Mouse (Mus musculus): Measurements from ENCODE around the gene Mgll. TPM values are rescaled to one million over a fixed set of nuclear protein-coding genes. Genes with fewer than 3 reads are reported as not detected.
A peak's percentile ranks its signal among the peaks of the same experiment; 100 is the strongest.

Mgll gene
- total RNA-seq, 4 experiments from 2014 or later, result 162 to 167 (median 167) TPM

GRCm38 (mm10) chr6:88793872-88794271, 69.7 kb downstream of the Mgll start:
- DNase-seq (ENCODE audit: low spot score in 2 of 2), result no peak

DNA sequence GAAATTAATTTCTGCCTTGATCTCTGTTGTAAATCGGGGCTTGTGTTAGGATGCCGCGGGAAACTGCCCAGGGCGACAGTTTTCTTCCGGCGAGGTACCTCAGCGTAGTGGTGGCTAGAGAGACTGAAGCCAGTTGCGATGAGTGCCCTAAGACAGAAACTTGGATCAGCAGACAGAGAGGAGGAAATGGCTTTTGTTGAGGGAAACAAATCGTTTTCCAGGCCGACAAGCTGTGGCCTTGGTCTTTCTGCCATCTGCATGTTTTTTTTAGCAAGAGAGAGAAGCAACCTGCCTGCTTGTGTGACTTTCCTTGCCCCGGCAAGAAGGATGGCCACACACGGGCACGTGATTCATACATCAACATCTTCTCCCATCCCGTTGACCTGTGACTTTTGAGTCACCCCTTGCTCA, 70.4 kb downstream of the Mgll start:
- no peak for DNase-seq (ENCODE audit: low spot score in 2 of 2)

GRCm38 (mm10) chr6:88800191-88800590, 76.0 kb downstream of the Mgll start:
- DNase-seq (ENCODE audit: low spot score in 2 of 2), result no peak

- no peak for DNase-seq (ENCODE audit: low spot score in 2 of 2)
These were observed 76.5 kb downstream of the Mgll start for GRCm38 (mm10) chr6:88800735-88801134.

GRCm38 (mm10) chr6:88803051-88803450, 78.8 kb downstream of the Mgll start:
- no peak for DNase-seq (ENCODE audit: low spot score in 2 of 2)

DNA sequence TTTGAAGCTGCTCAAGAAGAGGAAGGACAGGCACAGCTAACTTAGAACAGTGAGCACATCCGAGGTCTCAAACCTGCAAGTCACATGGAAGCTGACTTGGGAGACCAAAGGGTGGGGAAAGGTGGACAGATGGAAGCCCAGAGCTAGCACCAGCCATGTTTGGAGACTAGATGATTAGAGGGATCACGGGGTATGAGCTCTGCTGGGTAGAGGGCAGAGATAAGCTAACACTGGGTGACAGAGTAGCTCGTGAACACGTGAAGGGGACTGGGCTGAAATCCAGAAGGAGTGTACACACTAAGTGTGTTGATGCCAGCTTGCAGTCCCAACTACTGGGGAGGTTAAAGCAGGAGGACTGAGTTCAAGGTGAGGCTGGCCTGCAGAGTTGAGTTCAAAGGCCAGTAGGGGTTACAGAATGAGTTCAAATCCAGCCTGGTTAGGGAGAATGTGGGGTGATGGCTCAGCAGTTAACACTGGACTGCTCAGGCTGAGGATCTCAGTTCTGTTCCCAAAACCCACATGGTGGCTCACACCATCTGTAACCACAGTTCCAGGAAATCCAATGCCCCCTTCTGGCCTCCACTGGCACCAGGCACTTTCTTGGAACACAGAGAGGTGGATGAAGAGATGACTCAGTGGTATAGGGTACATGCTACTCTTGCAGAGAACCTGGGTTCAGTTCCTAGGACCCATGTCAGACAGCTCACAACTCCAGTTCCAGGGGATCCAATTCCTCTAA, 79.9 kb downstream of the Mgll start:
- no peak for DNase-seq (ENCODE audit: low spot score in 2 of 2)

GRCm38 (mm10) chr6:88804966-88805577, 80.9 kb downstream of the Mgll start:
- DNase-seq (ENCODE audit: low spot score in 2 of 2), result no peak

- DNase-seq (ENCODE audit: low spot score in 2 of 2), result no peak
These were observed 85.2 kb downstream of the Mgll start for GRCm38 (mm10) chr6:88809091-88810037.

GRCm38 (mm10) chr6:88810291-88810690, 86.1 kb downstream of the Mgll start:
- DNase-seq (ENCODE audit: low spot score in 2 of 2), result no peak

DNA sequence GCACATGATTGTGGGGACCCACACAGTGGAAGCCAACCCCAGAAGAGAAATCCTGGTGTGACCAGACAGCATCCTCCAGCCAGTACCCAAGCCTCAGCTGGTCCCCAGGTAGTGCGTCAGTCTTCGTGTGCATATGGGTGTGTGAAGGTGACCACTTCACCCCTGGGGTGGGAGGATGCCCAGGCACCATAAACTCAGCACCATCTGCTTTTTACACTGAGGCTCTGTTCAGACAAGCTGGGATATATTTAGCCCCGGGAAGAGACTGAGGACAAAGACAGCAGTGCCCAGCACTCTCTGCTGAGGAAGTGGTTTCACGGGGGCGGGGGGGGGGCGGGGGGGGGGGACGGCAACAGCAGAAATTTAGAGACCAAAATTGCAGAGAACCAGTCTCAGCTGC, 87.2 kb downstream of the Mgll start:
- no peak for DNase-seq (ENCODE audit: low spot score in 2 of 2)

DNA sequence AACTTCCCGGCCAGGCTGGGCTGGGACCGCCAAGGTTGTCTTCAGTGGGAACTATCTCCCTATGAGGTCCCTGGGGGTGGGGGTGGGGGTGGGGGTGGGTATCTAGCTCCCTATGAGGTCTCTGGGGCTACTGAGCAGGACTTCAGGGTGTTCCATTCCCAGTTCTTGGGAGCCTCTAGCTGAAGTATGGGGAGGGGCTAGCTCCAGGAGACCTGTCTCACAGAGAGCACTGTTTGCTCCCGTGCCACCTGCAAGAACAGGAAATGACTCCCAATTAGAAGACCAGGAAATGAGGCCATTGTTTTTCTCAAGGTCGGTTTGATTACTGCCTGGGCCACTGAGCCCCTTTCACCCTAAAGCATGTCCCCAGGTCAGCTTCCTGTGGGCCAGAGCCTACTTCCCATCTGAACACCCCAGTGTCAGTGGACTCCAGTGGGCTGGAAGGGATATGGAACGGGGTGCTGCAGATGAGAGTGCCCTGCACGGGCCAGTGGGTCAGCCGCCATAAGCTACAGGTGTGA, 87.7 kb downstream of the Mgll start:
- DNase-seq (ENCODE audit: low spot score in 2 of 2), result no peak

DNA sequence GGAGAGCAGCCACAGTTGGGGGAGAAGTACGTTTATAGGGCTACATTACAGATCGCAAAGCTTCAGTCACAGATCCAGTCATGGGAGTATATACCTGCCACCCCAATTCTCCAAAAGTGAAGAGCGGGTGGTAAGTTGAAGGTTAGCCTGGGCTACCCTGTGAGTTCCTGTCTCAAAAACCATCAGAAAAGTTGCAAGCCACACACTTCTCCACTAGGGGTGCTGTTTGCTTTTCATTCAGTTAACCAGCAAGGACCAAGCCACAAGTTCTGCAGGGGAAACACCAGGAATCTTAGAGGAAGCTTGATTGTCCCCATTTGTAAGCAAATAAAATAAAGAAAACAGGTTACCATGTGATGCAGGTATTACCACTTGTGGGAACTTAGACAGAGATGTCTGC, 88.7 kb downstream of the Mgll start:
- no peak for DNase-seq (ENCODE audit: low spot score in 2 of 2)

DNA sequence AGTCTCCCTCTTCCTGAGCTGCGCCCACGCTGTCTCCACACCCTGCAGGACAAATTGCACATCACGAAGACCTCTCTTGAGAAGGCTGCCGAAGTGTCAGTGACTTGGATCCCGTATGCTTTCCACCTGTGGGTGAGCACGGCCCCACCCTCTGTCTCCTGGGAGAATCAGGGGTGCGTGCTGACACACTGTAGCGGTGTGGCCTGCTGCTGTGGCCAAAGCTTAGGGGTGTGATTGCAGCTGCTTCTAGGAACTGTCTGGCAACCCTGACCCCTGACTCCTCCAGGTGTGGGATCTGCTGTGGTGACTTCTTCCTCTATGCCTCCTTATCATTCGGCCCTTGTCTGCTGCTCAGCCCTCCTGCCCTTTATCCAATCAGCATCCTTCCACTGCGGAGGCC, 89.6 kb downstream of the Mgll start:
- no peak for DNase-seq (ENCODE audit: low spot score in 2 of 2)

DNA sequence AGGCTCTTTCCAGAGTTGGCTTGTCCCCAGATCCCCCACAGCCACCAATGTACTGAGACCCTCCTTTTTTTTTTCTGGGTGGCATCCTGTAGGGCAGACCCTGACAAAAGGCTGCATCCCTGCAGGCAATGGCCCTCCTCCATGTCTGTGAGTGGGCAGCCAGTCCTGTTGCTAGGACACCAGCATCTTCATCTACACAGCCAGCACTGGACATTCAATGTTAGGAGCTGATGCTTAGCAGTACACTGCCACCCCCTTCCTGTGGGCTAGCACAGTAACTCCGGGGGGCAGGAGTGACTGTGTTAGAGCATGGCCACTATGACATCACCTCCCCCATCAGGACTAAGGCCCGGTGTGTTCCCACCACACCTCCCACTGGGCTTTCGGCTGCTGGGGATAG, 90.8 kb downstream of the Mgll start:
- no peak for DNase-seq (ENCODE audit: low spot score in 2 of 2)

- no peak for DNase-seq (ENCODE audit: low spot score in 2 of 2)
These were observed 91.3 kb downstream of the Mgll start for GRCm38 (mm10) chr6:88815489-88815888.

DNA sequence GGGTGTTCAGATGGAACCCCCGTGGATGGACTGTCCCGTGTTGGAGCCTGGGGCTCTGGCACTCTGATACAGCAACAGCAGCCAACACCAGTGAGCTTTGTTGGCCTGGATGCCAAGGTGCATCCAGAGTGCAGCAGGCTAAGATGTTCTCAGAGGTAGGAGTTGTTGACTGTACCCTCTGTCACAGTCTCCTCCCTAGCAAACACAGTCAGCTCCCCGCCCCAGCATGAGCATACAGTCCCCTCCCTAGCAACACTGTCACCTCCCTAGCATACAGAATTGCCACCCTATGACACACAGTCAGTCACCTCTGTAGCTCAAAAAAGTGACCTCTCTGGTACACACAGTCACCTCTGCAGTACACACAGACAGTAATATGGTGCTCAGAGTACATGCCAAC, 92.7 kb downstream of the Mgll start:
- DNase-seq (ENCODE audit: low spot score in 2 of 2), result no peak

- DNase-seq (ENCODE audit: low spot score in 2 of 2), result no peak
These were observed 96.6 kb downstream of the Mgll start for GRCm38 (mm10) chr6:88820853-88821252.

DNA sequence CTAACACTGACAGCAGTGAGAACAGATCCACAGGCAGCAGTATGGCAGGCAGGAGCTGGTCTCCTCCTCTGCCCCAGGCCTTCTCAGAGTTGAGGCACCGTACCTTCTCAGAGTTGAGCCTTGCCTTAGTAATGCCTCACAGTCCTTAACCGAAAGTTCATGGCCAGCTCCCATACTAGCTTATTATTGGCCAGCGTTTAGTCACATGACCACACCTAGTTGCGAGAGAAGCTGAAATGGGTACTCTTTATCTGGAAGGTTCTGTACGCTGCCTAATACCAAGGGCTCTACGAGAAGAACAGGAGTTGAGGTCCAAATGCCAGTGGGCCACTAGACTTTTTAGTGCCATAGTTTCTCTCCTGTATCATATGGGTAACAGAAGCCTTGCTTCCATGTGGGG, 97.1 kb downstream of the Mgll start:
- DNase-seq (ENCODE audit: low spot score in 2 of 2), result no peak

DNA sequence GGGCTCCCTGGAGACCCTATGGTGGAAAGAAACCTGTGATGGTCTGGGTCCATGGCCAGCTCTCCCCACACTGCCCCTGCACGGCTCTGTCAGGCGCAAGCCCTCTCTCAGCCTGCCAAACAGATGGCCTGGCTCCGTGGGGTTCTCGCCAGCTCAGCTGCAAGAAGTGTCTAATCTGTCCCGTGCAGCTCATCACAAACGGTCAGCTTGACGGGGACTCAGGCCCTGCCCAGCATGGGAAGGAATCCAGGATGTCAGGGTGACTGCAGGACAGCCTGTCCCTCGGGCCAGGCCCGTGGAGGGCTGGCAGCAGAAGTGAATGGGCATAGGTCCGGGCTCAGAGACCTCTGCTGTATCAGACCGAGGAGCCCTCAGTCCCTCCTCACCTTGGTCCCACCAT, 97.7 kb downstream of the Mgll start:
- no peak for DNase-seq (ENCODE audit: low spot score in 2 of 2)

DNA sequence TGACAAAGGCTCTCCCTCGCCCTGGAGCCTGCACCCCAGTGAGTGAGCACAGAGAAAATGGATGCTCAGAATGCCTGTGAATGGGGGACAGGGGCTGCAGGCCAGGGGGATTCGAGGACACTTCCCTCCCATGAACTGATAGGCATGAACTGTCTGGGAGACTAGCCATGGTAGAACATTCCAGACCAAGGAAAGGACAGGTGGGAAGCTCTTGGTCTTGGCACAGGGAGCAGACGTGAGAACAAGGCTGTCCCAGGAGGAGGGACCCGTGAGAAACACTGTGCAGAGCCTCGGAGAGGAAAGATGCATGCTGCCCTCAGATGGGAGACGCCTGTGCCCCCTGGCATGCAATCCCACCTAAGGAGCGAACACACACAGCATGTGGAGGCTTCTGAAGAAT, 100.0 kb downstream of the Mgll start:
- no peak for DNase-seq (ENCODE audit: low spot score in 2 of 2)

- no peak for DNase-seq (ENCODE audit: low spot score in 2 of 2)
These were observed 101.9 kb downstream of the Mgll start for GRCm38 (mm10) chr6:88826088-88826487.

- DNase-seq (ENCODE audit: low spot score in 2 of 2), result peak in 1 of 2 experiments; percentile 42
These were observed 102.3 kb downstream of the Mgll start for GRCm38 (mm10) chr6:88826545-88826944.
